Mouse (Mus musculus): ENCODE measurements around the gene Gm17555. TPM values are rescaled to one million over a fixed set of nuclear protein-coding genes. Genes with fewer than 3 reads are reported as not detected.
A peak's percentile ranks its signal among the peaks of the same experiment; 100 is the strongest.

The Gm17555 gene
- polyA plus RNA-seq, 1 experiment from 2014 or later = not detected

- WGBS (ENCODE audit: insufficient replicate concordance) = 78% methylated on average over 4 of the region's 4 CpGs
- Histone ChIP-seq H3K27me3 (ENCODE audit: insufficient read depth, low read length) (no peaks in the 10 kb centered on the region), H3K4me3 (ENCODE audit: low read depth, low read length) (no peak overlapping the region), H3K27ac (ENCODE audit: low read depth) (no peak overlapping the region), H3K36me3 (replicated peaks; ENCODE audit: insufficient read depth, low read length) (no peaks in the 10 kb centered on the region), H3K4me2 (ENCODE audit: low read depth, low read length) (no peak overlapping the region), H3K4me1 (ENCODE audit: insufficient read depth) (no peaks in the 10 kb centered on the region), H3K9ac (replicated peaks) (no peak overlapping the region), H3K9me3 (ENCODE audit: low read length) (no peaks in the 10 kb centered on the region)
- ATAC-seq (no peak), DNase-seq (no peak)
- no peak for TF ChIP-seq EP300 (IDR thresholded peaks at IDR 0.05; ENCODE audit: low read depth)
- no peak for TF ChIP-seq CTCF (IDR thresholded peaks at IDR 0.05; ENCODE audit: low read depth)
Observed at GRCm38 (mm10) chr2:126236905-126237304, 22.0 kb downstream of the Gm17555 start.

GRCm38 (mm10) chr2:126245446-126245845 is 30.5 kb downstream of the Gm17555 start:
- no peaks in the 10 kb centered on the region for H3K36me3 ChIP-seq (replicated peaks; ENCODE audit: insufficient read depth, low read length)
- H3K9me3 ChIP-seq (ENCODE audit: low read length) = no peaks in the 10 kb centered on the region
- no peaks in the 10 kb centered on the region for H3K27me3 ChIP-seq (ENCODE audit: insufficient read depth, low read length)
- ATAC-seq (no peak), DNase-seq (no peak)
- H3K9ac ChIP-seq (replicated peaks) = no peak overlapping the region
- H3K4me3 ChIP-seq (ENCODE audit: low read depth, low read length) = no peak overlapping the region
- WGBS (ENCODE audit: insufficient replicate concordance) = 28% methylated on average over 2 of the region's 2 CpGs
- no peak overlapping the region for H3K27ac ChIP-seq (ENCODE audit: low read depth)
- no peaks in the 10 kb centered on the region for H3K4me1 ChIP-seq (ENCODE audit: insufficient read depth)
- H3K4me2 ChIP-seq (ENCODE audit: low read depth, low read length) = no peak overlapping the region
- TF ChIP-seq EP300 (IDR thresholded peaks at IDR 0.05; ENCODE audit: low read depth) (no peak), CTCF (IDR thresholded peaks at IDR 0.05; ENCODE audit: low read depth) (peak; percentile 48)

DNA sequence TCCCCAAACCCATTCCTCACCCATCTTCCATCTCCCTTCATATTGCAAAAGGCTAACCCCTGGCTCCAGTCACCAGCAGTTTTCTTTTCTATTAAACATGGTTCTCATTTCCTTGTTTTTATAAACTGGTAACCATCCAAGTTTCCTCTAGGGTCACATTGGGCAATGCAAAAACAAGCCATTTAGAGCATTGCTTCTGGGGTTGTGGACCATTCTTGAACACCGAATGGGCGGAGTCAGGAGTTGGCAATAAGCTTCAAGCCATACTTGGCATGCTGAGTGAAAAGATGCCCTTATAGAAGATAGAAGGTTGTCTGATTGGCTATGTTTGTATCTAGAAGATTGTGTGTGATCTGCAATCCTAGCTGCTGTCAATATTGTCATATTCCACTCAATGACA is 33.6 kb downstream of the Gm17555 start:
- no peak for DNase-seq
- no peaks in the 10 kb centered on the region for H3K27me3 ChIP-seq (ENCODE audit: insufficient read depth, low read length)
- H3K36me3 ChIP-seq (replicated peaks; ENCODE audit: insufficient read depth, low read length) = no peaks in the 10 kb centered on the region
- TF ChIP-seq CTCF (IDR thresholded peaks at IDR 0.05; ENCODE audit: low read depth) = no peak
- no peak for TF ChIP-seq EP300 (IDR thresholded peaks at IDR 0.05; ENCODE audit: low read depth)
- 88% methylated on average over 2 of the region's 2 CpGs for WGBS (ENCODE audit: insufficient replicate concordance)
- no peaks in the 10 kb centered on the region for H3K4me1 ChIP-seq (ENCODE audit: insufficient read depth)
- H3K4me3 ChIP-seq (ENCODE audit: low read depth, low read length) = no peak overlapping the region
- H3K4me2 ChIP-seq (ENCODE audit: low read depth, low read length) = no peak overlapping the region
- H3K27ac ChIP-seq (ENCODE audit: low read depth) = no peak overlapping the region
- no peak for ATAC-seq
- H3K9ac ChIP-seq (replicated peaks) = no peak overlapping the region
- H3K9me3 ChIP-seq (ENCODE audit: low read length) = no peaks in the 10 kb centered on the region

DNA sequence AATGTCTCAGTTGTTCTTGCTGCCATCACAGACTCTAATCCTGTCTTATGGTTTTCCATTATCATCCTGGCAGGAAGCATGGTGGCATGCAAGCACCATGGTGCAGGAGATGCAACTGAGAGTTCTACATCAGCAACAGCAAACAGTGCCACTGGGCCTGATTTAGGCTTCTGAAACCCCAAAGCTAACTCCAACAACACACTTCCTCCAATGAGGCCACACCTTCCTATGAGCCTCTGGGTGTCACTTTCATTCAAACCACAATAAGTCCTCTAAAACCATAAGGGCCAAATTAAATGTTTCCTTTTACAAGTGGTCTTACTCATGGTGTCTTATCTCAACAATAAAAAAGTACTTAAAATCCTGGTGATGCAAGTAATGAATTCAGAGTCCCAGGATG is 37.3 kb downstream of the Gm17555 start:
- no peak overlapping the region for H3K4me2 ChIP-seq (ENCODE audit: low read depth, low read length)
- H3K9ac ChIP-seq (replicated peaks) = no peak overlapping the region
- no peaks in the 10 kb centered on the region for H3K27me3 ChIP-seq (ENCODE audit: insufficient read depth, low read length)
- DNase-seq (no peak), ATAC-seq (no peak)
- no peaks in the 10 kb centered on the region for H3K36me3 ChIP-seq (replicated peaks; ENCODE audit: insufficient read depth, low read length)
- H3K4me3 ChIP-seq (ENCODE audit: low read depth, low read length) = no peak overlapping the region
- H3K9me3 ChIP-seq (ENCODE audit: low read length) = no peaks in the 10 kb centered on the region
- TF ChIP-seq EP300 (IDR thresholded peaks at IDR 0.05; ENCODE audit: low read depth) = no peak
- TF ChIP-seq CTCF (IDR thresholded peaks at IDR 0.05; ENCODE audit: low read depth) = no peak
- no peak overlapping the region for H3K27ac ChIP-seq (ENCODE audit: low read depth)
- no peaks in the 10 kb centered on the region for H3K4me1 ChIP-seq (ENCODE audit: insufficient read depth)

Other genes starting within 250 kb of the Gm17555 start
- 0.06 TPM in 1 of 2 replicates, not detected in the other for gene Fgf7, start 180.4 kb upstream of the Gm17555 start, polyA plus RNA-seq (2015; fragmentation: Nextera tagmentation; extraction: Ambion mirVana)
- gene Fam227b, start 63.1 kb upstream of the Gm17555 start, polyA plus RNA-seq (2015; fragmentation: Nextera tagmentation; extraction: Ambion mirVana) = not detected in 2 replicates
- 16.7 and 16.9 TPM in 2 replicates for gene Dtwd1, start 63.0 kb upstream of the Gm17555 start, polyA plus RNA-seq (2015; fragmentation: Nextera tagmentation; extraction: Ambion mirVana)

Measured in liver, postnatal 0 days (tissue).